Mouse (Mus musculus) c-Kit-positive CD71-positive TER-119-positive erythroid progenitor cells, embryonic 14.5 days (primary cell): ENCODE results near the gene 4930523C07Rik.

Experiments used
- DNase-seq: peaks from one replicate; pipeline ENCODE4 v3.0.0-alpha.2; 2013; ENCODE audit warnings: low spot score

Gene 4930523C07Rik

GRCm38 (mm10) chr1:160045971-160046370 lies 1.8 kb downstream of the 4930523C07Rik start:
- DNase-seq: no peak

- DNase-seq: no peak
Observed at GRCm38 (mm10) chr1:160046786-160047185, 2.6 kb downstream of the 4930523C07Rik start.

GRCm38 (mm10) chr1:160047481-160047931 lies 3.3 kb downstream of the 4930523C07Rik start:
- DNase-seq: no peak

GRCm38 (mm10) chr1:160049131-160049880 lies 5.1 kb downstream of the 4930523C07Rik start:
- no peak for DNase-seq

- no peak for DNase-seq
Observed at GRCm38 (mm10) chr1:160050898-160051297, 6.7 kb downstream of the 4930523C07Rik start.

- no peak for DNase-seq
Observed at GRCm38 (mm10) chr1:160052556-160053315, 8.6 kb downstream of the 4930523C07Rik start.

GRCm38 (mm10) chr1:160053510-160054305 lies 9.5 kb downstream of the 4930523C07Rik start:
- no peak for DNase-seq

GRCm38 (mm10) chr1:160054366-160055078 lies 10.3 kb downstream of the 4930523C07Rik start:
- no peak for DNase-seq

- DNase-seq: no peak
Observed at GRCm38 (mm10) chr1:160057657-160058056, 13.5 kb downstream of the 4930523C07Rik start.

GRCm38 (mm10) chr1:160059908-160060307 lies 15.7 kb downstream of the 4930523C07Rik start:
- no peak for DNase-seq

GRCm38 (mm10) chr1:160060542-160060941 lies 16.4 kb downstream of the 4930523C07Rik start:
- peak; percentile 38 for DNase-seq

GRCm38 (mm10) chr1:160061321-160061720 lies 17.1 kb downstream of the 4930523C07Rik start:
- DNase-seq: peak; percentile 89

GRCm38 (mm10) chr1:160061725-160062366 lies 17.7 kb downstream of the 4930523C07Rik start:
- DNase-seq: peak; percentile 72

GRCm38 (mm10) chr1:160064547-160065144 lies 20.5 kb downstream of the 4930523C07Rik start:
- DNase-seq: no peak

GRCm38 (mm10) chr1:160078882-160079661 lies 34.9 kb downstream of the 4930523C07Rik start:
- no peak for DNase-seq

- DNase-seq: peak; percentile 72
Observed at GRCm38 (mm10) chr1:160080800-160081436, 36.7 kb downstream of the 4930523C07Rik start.

- no peak for DNase-seq
Observed at GRCm38 (mm10) chr1:160082647-160083046, 38.5 kb downstream of the 4930523C07Rik start.

- DNase-seq: no peak
Observed at GRCm38 (mm10) chr1:160084239-160084638, 40.1 kb downstream of the 4930523C07Rik start.

- DNase-seq: no peak
Observed at GRCm38 (mm10) chr1:160086651-160087050, 42.5 kb downstream of the 4930523C07Rik start.
